Mouse (Mus musculus) midbrain, embryonic 12.5 days (tissue): ENCODE measurements around the gene Alyref. TPM values are rescaled to one million over a fixed set of nuclear protein-coding genes. Genes with fewer than 3 reads are reported as not detected.

ENCODE experiments used
- ATAC-seq: fragments of 200-750 bp; cut with Nextera tagmentation; 2 replicates; pipeline ENCODE4 v1.8.0; 2017; ENCODE audit warnings: low read depth, moderate TSS enrichment, moderate library complexity; ENCODE audit not compliant: low FRiP score
- H3K27ac ChIP-seq: fragments of 300-500 bp; sonication (generic); replicated peaks from 2 replicates; pipeline ENCODE4 v1.5.1; 2016; ENCODE audit warnings: mild to moderate bottlenecking
- H3K27me3 ChIP-seq: fragments of 300-500 bp; sonication (generic); 2 replicates; pipeline ENCODE4 v1.6.1; 2016; ENCODE audit warnings: mild to moderate bottlenecking
- H3K36me3 ChIP-seq: fragments of 300-500 bp; sonication (generic); 2 replicates; pipeline ENCODE4 v1.6.1; 2016
- H3K4me1 ChIP-seq: fragments of 300-500 bp; sonication (generic); 2 replicates; pipeline ENCODE4 v1.6.1; 2016
- H3K4me2 ChIP-seq: fragments of 300-500 bp; sonication (generic); replicated peaks from 2 replicates; pipeline ENCODE4 v1.6.1; 2016; ENCODE audit warnings: mild to moderate bottlenecking, moderate library complexity
- H3K4me3 ChIP-seq: fragments of 300-500 bp; sonication (generic); 2 replicates; pipeline ENCODE4 v1.5.1; 2016; ENCODE audit warnings: mild to moderate bottlenecking
- H3K9ac ChIP-seq: fragments of 300-500 bp; sonication (generic); replicated peaks from 2 replicates; pipeline ENCODE4 v1.6.1; 2016; ENCODE audit warnings: mild to moderate bottlenecking, moderate library complexity
- H3K9me3 ChIP-seq: fragments of 300-500 bp; sonication (generic); 2 replicates; pipeline ENCODE4 v1.6.1; 2016; ENCODE audit warnings: mild to moderate bottlenecking
- WGBS: fragments of 180-500 bp; shearing (Covaris S2); methylation state at CpG from one replicate; pipeline ENCODE4 v1.1.7; 2016; 5-methylcytosine and 5-hydroxymethylcytosine counted together
- polyA plus RNA-seq: library from polyadenylated mRNA; unstranded; fragments of >200 nt; fragmentation: Nextera tagmentation; extraction: Ambion mirVana; gene quantifications from 2 replicates; pipeline ENCODE4 v1.2.1, GENCODE M21; 2016

Gene Alyref
- polyA plus RNA-seq, 1 experiment from 2014 or later = 655 TPM

GRCm38 (mm10) chr11:120622805-120623204 is 24.6 kb upstream of the Alyref start:
- H3K27me3 ChIP-seq = no peaks in the 10 kb centered on the region
- H3K9me3 ChIP-seq = no peaks in the 10 kb centered on the region
- peaks cover 49% of the 10 kb centered on the region for H3K36me3 ChIP-seq
- no peak overlapping the region for H3K27ac ChIP-seq
- H3K4me3 ChIP-seq = no peak overlapping the region
- no peak overlapping the region for H3K9ac ChIP-seq
- no peak overlapping the region for H3K4me2 ChIP-seq
- WGBS = 91% methylated on average over 6 of the region's 6 CpGs
- H3K4me1 ChIP-seq = peaks cover 20% of the 10 kb centered on the region
- no peak for ATAC-seq

- no peak for ATAC-seq
- no peak overlapping the region for H3K27ac ChIP-seq
- no peak overlapping the region for H3K9ac ChIP-seq
- H3K4me2 ChIP-seq = no peak overlapping the region
- H3K27me3 ChIP-seq = no peaks in the 10 kb centered on the region
- no peak overlapping the region for H3K4me3 ChIP-seq
- H3K36me3 ChIP-seq = peaks cover 45% of the 10 kb centered on the region
- WGBS = 94% methylated on average over 14 of the region's 14 CpGs
- peaks cover 30% of the 10 kb centered on the region for H3K4me1 ChIP-seq
- H3K9me3 ChIP-seq = no peaks in the 10 kb centered on the region
Measured at GRCm38 (mm10) chr11:120620195-120620594, 22.0 kb upstream of the Alyref start.

GRCm38 (mm10) chr11:120618619-120619535 is 20.7 kb upstream of the Alyref start:
- H3K9me3 ChIP-seq = no peaks in the 10 kb centered on the region
- H3K27ac ChIP-seq = peak overlapping the region; percentile 77

GRCm38 (mm10) chr11:120617519-120618112 is 19.5 kb upstream of the Alyref start, which contains the start of gene Pcyt2:
Gene Pcyt2 (minus strand): TSS chr11:120617936.
- peaks cover 66% of the 10 kb centered on the region for H3K36me3 ChIP-seq
- H3K9ac ChIP-seq = peak within 1 kb of the TSS; percentile 82
- peak within 1 kb of the TSS; percentile 77 for H3K27ac ChIP-seq
- peak within 1 kb of the TSS; percentile 80 for H3K4me3 ChIP-seq
- ATAC-seq = peak; percentile 95
- H3K27me3 ChIP-seq = no peaks in the 10 kb centered on the region
- peaks cover 20% of the 10 kb centered on the region for H3K4me1 ChIP-seq
- H3K9me3 ChIP-seq = no peaks in the 10 kb centered on the region
- under 1% methylated on average over 56 of the region's 56 CpGs for WGBS
- peak within 1 kb of the TSS; percentile 77 for H3K4me2 ChIP-seq

More at GRCm38 (mm10) chr11:120618619-120619535, 20.7 kb upstream of the Alyref start:
- H3K4me2 ChIP-seq = no peak overlapping the region
- H3K27me3 ChIP-seq = no peaks in the 10 kb centered on the region
- WGBS = 92% methylated on average over 25 of the region's 25 CpGs
- H3K4me3 ChIP-seq = 0 out of 2 replicates have a peak overlapping the region, but pooled peaks have one; percentile 1
- no peak overlapping the region for H3K9ac ChIP-seq
- peaks cover 53% of the 10 kb centered on the region for H3K36me3 ChIP-seq
- no peak for ATAC-seq
- peaks cover 26% of the 10 kb centered on the region for H3K4me1 ChIP-seq

- peaks cover 68% of the 10 kb centered on the region for H3K36me3 ChIP-seq
- ATAC-seq = no peak
- peak overlapping the region; percentile 80 for H3K4me3 ChIP-seq
- H3K9me3 ChIP-seq = no peaks in the 10 kb centered on the region
- peak overlapping the region; percentile 77; the same call in 1 of the 2 replicates for H3K27ac ChIP-seq
- WGBS = 50% methylated on average over 4 of the region's 4 CpGs
- no peaks in the 10 kb centered on the region for H3K27me3 ChIP-seq
- H3K9ac ChIP-seq = peak overlapping the region; percentile 82
- H3K4me2 ChIP-seq = peak overlapping the region; percentile 77
- peaks cover 20% of the 10 kb centered on the region for H3K4me1 ChIP-seq
Measured at GRCm38 (mm10) chr11:120616617-120617294, 18.6 kb upstream of the Alyref start.

- H3K27me3 ChIP-seq = no peaks in the 10 kb centered on the region
- 95% methylated on average over 11 of the region's 11 CpGs for WGBS
- peaks cover 20% of the 10 kb centered on the region for H3K4me1 ChIP-seq
- H3K4me2 ChIP-seq = no peak overlapping the region
- no peak overlapping the region; the same call in 1 of the 2 replicates for H3K27ac ChIP-seq
- no peak overlapping the region for H3K4me3 ChIP-seq
- no peak for ATAC-seq
- peaks cover 69% of the 10 kb centered on the region for H3K36me3 ChIP-seq
- no peak overlapping the region for H3K9ac ChIP-seq
- no peaks in the 10 kb centered on the region for H3K9me3 ChIP-seq
Measured at GRCm38 (mm10) chr11:120615606-120616203, 17.5 kb upstream of the Alyref start.

- H3K27me3 ChIP-seq = no peaks in the 10 kb centered on the region
- H3K9me3 ChIP-seq = no peaks in the 10 kb centered on the region
- H3K4me1 ChIP-seq = peaks cover 20% of the 10 kb centered on the region
- peaks cover 69% of the 10 kb centered on the region for H3K36me3 ChIP-seq
- H3K4me3 ChIP-seq = no peak overlapping the region
- ATAC-seq = no peak
- H3K9ac ChIP-seq = no peak overlapping the region
- H3K4me2 ChIP-seq = no peak overlapping the region
- no peak overlapping the region for H3K27ac ChIP-seq
- WGBS = 95% methylated on average over 6 of the region's 6 CpGs
Measured at GRCm38 (mm10) chr11:120615167-120615566, 17.0 kb upstream of the Alyref start.

- no peak overlapping the region for H3K9ac ChIP-seq
- ATAC-seq = no peak
- H3K4me1 ChIP-seq = peaks cover 26% of the 10 kb centered on the region
- H3K27me3 ChIP-seq = peaks cover 9% of the 10 kb centered on the region
- H3K36me3 ChIP-seq = peaks cover 70% of the 10 kb centered on the region
- no peaks in the 10 kb centered on the region for H3K9me3 ChIP-seq
- no peak overlapping the region for H3K4me3 ChIP-seq
- H3K27ac ChIP-seq = no peak overlapping the region
- H3K4me2 ChIP-seq = no peak overlapping the region
- WGBS = 87% methylated on average over 8 of the region's 8 CpGs
Measured at GRCm38 (mm10) chr11:120613976-120614375, 15.8 kb upstream of the Alyref start.

GRCm38 (mm10) chr11:120613481-120613972 is 15.4 kb upstream of the Alyref start:
- Histone ChIP-seq H3K4me2 (no peak overlapping the region), H3K36me3 (peaks cover 65% of the 10 kb centered on the region), H3K9me3 (no peaks in the 10 kb centered on the region), H3K27ac (no peak overlapping the region), H3K9ac (no peak overlapping the region), H3K4me1 (peaks cover 30% of the 10 kb centered on the region), H3K27me3 (peaks cover 14% of the 10 kb centered on the region), H3K4me3 (no peak overlapping the region)
- no peak for ATAC-seq
- WGBS = 88% methylated on average over 10 of the region's 10 CpGs

GRCm38 (mm10) chr11:120612763-120613162 is 14.6 kb upstream of the Alyref start:
- peaks cover 60% of the 10 kb centered on the region for H3K36me3 ChIP-seq
- WGBS = 42% methylated on average over 6 of the region's 6 CpGs

GRCm38 (mm10) chr11:120610477-120611046 is 12.4 kb upstream of the Alyref start:
- H3K9me3 ChIP-seq = no peaks in the 10 kb centered on the region
- H3K36me3 ChIP-seq = peaks cover 70% of the 10 kb centered on the region
- peaks cover 24% of the 10 kb centered on the region for H3K4me1 ChIP-seq
- no peak overlapping the region for H3K9ac ChIP-seq
- no peak overlapping the region for H3K4me3 ChIP-seq
- H3K27me3 ChIP-seq = peaks cover 37% of the 10 kb centered on the region
- ATAC-seq = no peak
- H3K4me2 ChIP-seq = no peak overlapping the region
- 73% methylated on average over 9 of the region's 9 CpGs for WGBS
- no peak overlapping the region for H3K27ac ChIP-seq

More at GRCm38 (mm10) chr11:120612763-120613162, 14.6 kb upstream of the Alyref start:
- no peak overlapping the region for H3K27ac ChIP-seq
- peaks cover 38% of the 10 kb centered on the region for H3K4me1 ChIP-seq
- H3K4me3 ChIP-seq = no peak overlapping the region
- ATAC-seq = no peak; the same call in 1 of the 2 replicates
- no peaks in the 10 kb centered on the region for H3K9me3 ChIP-seq
- no peak overlapping the region for H3K4me2 ChIP-seq
- peaks cover 22% of the 10 kb centered on the region for H3K27me3 ChIP-seq
- H3K9ac ChIP-seq = no peak overlapping the region
